Mouse (Mus musculus) forebrain, embryonic 15.5 days (tissue): ENCODE measurements around the gene Peak1. TPM values are rescaled to one million over a fixed set of nuclear protein-coding genes. Genes with fewer than 3 reads are reported as not detected.
A peak's percentile ranks its signal among the peaks of the same experiment; 100 is the strongest.

Experiments
- ATAC-seq: fragments of 200-750 bp; cut with Nextera tagmentation; replicated peaks from 2 replicates; pipeline ENCODE4 v1.8.0; 2017; ENCODE audit warnings: mild to moderate bottlenecking, moderate TSS enrichment, moderate library complexity
- H3K27ac ChIP-seq: fragments of 300-500 bp; sonication (generic); replicated peaks from 2 replicates; pipeline ENCODE4 v1.5.1; 2015; ENCODE audit warnings: mild to moderate bottlenecking, inconsistent platforms
- H3K27me3 ChIP-seq: fragments of 300-500 bp; sonication (generic); 2 replicates; pipeline ENCODE4 v1.6.1; 2015; ENCODE audit warnings: inconsistent platforms
- H3K36me3 ChIP-seq: fragments of 300-500 bp; sonication (generic); 2 replicates; pipeline ENCODE4 v1.6.1; 2015; ENCODE audit warnings: mild to moderate bottlenecking, inconsistent platforms
- H3K4me1 ChIP-seq: fragments of 300-500 bp; sonication (generic); 2 replicates; pipeline ENCODE4 v1.6.1; 2015; ENCODE audit warnings: inconsistent platforms
- H3K4me2 ChIP-seq: fragments of 300-500 bp; sonication (generic); replicated peaks from 2 replicates; pipeline ENCODE4 v1.6.1; 2015; ENCODE audit warnings: mild to moderate bottlenecking, inconsistent platforms
- H3K4me3 ChIP-seq: fragments of 300-500 bp; sonication (generic); 2 replicates; pipeline ENCODE4 v1.5.1; 2015; ENCODE audit warnings: mild to moderate bottlenecking, inconsistent platforms
- H3K9ac ChIP-seq: fragments of 300-500 bp; sonication (generic); replicated peaks from 2 replicates; pipeline ENCODE4 v1.6.1; 2015; ENCODE audit warnings: mild to moderate bottlenecking, inconsistent platforms
- H3K9me3 ChIP-seq: fragments of 300-500 bp; sonication (generic); 2 replicates; pipeline ENCODE4 v1.6.1; 2016; ENCODE audit warnings: inconsistent platforms
- WGBS: fragments of 180-500 bp; shearing (Covaris S2); methylation state at CpG from one replicate; pipeline ENCODE4 v1.1.7; 2015; ENCODE audit warnings: mixed read lengths; 5-methylcytosine and 5-hydroxymethylcytosine counted together
- polyA plus RNA-seq: library from polyadenylated mRNA; unstranded; fragments of >200 nt; fragmentation: Nextera tagmentation; extraction: Ambion mirVana; gene quantifications from 2 replicates; pipeline ENCODE4 v1.2.1, GENCODE M21; 2015

Gene Peak1
- polyA plus RNA-seq, 1 experiment from 2014 or later: 4.6 TPM

DNA sequence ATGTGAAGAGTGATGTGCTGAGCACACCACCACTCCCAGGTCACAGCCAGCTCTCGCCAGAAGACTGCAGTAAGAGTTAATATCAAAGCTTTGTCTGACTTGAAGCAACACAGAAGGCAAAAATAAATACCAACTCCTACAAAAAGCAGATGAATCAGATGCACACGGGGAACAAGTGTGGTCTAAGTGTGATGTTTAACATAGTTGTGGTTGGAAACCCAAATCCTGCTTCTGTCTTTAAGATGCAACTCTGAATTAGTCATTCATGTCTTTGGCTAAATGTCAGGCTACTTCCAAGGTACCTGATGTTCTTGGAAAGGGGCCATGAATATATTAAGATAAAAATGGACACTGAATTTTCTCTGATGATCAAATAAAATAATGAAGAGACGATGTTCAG is 144.3 kb downstream of the Peak1 start:
- Histone ChIP-seq H3K9me3 (no peaks in the 10 kb centered on the region), H3K4me3 (no peak overlapping the region), H3K27ac (no peak overlapping the region), H3K4me1 (peaks cover 7% of the 10 kb centered on the region; the same call in 1 of the 2 replicates), H3K9ac (no peak overlapping the region), H3K4me2 (no peak overlapping the region), H3K27me3 (no peaks in the 10 kb centered on the region), H3K36me3 (no peaks in the 10 kb centered on the region)
- ATAC-seq: no peak
- 93% methylated on average over 3 of the region's 3 CpGs for WGBS

DNA sequence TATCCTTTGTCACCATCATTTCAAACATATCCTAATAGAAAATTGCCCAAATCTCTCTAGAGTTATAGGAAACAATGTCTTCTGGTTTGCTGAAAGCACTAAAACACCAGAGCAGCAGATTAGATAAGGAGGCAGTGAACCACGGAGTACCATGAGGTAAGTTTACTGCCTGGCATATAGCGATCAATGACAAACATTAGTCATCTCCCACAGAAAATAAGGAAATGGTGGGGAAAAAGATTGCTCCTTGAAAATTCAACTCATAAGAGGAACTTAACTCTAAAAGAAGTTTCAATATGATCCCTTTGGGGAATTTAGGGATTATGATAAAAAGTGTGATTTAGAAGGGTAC is 145.6 kb downstream of the Peak1 start:
- no peak overlapping the region for H3K27ac ChIP-seq

GRCm38 (mm10) chr9:56271326-56272246 is 146.3 kb downstream of the Peak1 start:
- H3K4me3 ChIP-seq: no peak overlapping the region
- no peaks in the 10 kb centered on the region for H3K27me3 ChIP-seq
- no peaks in the 10 kb centered on the region for H3K9me3 ChIP-seq
- H3K27ac ChIP-seq: peak overlapping the region; percentile 31
- ATAC-seq: peak; percentile 74
- 50% methylated on average over 21 of the region's 21 CpGs for WGBS
- no peaks in the 10 kb centered on the region for H3K36me3 ChIP-seq
- peak overlapping the region; percentile 23 for H3K4me2 ChIP-seq
- H3K9ac ChIP-seq: 0 out of 2 replicates have a peak overlapping the region, but pooled peaks have one; percentile 5
- peaks cover 7% of the 10 kb centered on the region; the same call in 1 of the 2 replicates for H3K4me1 ChIP-seq

More for the DNA sequence above, 145.6 kb downstream of the Peak1 start:
- Histone ChIP-seq H3K9me3 (no peaks in the 10 kb centered on the region), H3K9ac (no peak overlapping the region), H3K4me3 (no peak overlapping the region), H3K4me1 (peaks cover 7% of the 10 kb centered on the region; the same call in 1 of the 2 replicates), H3K4me2 (no peak overlapping the region), H3K27me3 (no peaks in the 10 kb centered on the region), H3K36me3 (no peaks in the 10 kb centered on the region)
- no peak for ATAC-seq
- 91% methylated on average over 2 of the region's 2 CpGs for WGBS

DNA sequence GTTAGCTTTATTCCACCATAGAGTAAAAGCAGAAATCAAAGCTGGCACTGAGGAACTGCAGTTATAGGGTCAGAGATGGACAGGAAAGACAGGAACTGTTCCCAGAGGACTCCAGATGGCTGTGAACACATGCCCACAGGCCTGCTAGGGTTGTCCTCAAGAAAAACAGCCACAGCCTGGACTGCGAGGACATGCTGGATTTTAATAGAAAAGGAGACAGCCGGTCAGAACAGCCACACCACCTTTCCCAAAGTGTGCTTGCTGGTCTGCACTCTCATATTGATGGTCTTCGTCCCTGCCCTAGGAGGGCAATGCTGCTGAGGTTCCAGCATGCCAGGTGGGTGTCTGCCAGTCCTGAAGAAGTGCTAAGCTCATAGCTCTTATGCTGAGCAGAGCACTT is 148.8 kb downstream of the Peak1 start:
- Histone ChIP-seq H3K4me2 (no peak overlapping the region), H3K36me3 (no peaks in the 10 kb centered on the region), H3K27me3 (no peaks in the 10 kb centered on the region), H3K4me3 (no peak overlapping the region), H3K4me1 (peaks cover 10% of the 10 kb centered on the region), H3K27ac (no peak overlapping the region), H3K9me3 (no peaks in the 10 kb centered on the region), H3K9ac (no peak overlapping the region)
- ATAC-seq: no peak
- WGBS: 84% methylated on average over 3 of the region's 3 CpGs

DNA sequence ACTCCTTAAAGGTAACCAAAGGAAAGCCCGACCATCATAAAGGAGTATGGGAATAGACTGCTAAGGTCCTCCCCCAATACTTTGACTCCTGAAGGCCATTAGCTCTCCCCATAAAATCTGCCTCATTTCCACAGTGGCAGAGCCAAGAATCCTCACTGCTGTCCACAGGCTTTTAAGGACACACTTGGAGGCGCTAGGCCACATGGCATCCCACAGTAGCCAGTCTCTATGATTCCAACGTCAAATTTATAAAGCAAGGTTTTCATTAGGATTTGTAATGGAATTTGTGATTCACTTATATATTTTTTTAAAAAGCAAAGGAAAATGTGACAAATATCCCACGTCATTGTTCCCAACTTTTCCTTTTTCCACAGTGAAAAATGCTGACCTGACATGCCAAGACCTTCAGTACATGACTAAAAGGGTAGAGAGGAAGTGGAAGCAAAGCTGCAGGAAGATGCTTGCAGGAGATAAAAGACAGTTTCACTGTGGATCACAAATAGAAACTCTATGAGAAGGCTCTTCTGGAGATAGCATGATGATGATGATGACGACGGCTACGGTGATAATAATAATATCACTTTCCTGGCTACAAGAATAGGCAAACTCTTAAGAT is 151.6 kb downstream of the Peak1 start:
- WGBS: 86% methylated on average over 7 of the region's 7 CpGs
- Histone ChIP-seq H3K27me3 (no peaks in the 10 kb centered on the region), H3K9me3 (no peaks in the 10 kb centered on the region), H3K27ac (no peak overlapping the region), H3K36me3 (no peaks in the 10 kb centered on the region), H3K4me1 (peaks cover 7% of the 10 kb centered on the region), H3K4me3 (no peak overlapping the region), H3K4me2 (no peak overlapping the region), H3K9ac (no peak overlapping the region)
- ATAC-seq: no peak

DNA sequence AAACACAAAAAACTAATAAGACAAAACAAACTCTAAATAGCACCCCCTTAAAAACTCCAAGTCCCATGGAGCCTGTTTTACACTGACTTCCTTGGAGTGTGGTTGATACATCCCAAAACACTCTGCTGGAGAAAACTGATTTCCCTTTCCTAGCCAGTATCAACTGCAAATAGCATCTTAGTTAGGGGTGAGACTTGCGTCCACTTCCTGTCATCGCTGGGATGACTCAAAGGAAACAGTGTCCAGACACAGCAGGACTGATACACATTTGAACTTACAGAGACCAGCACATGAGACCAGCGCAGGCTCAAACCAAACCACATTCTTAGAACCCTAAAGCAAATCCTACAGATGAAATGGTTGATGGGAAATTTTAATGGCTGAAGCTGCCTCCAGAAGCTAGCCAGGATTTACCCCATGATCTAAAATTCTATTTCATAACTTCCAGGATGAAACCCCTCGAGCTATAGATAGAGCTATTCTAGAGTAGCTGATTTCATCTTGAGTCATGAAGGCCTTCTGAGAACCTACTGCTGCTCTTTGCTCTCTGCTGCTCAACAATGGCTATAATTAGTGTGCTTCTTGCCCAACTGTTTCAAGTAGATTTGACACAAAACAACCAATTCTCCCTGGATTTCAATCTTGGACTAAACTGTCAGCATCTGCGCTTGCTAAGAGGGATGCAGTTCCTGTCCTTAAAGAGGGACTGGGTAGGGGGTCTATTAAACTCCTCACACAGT is 152.2 kb downstream of the Peak1 start:
- no peak overlapping the region for H3K4me3 ChIP-seq
- no peaks in the 10 kb centered on the region for H3K27me3 ChIP-seq
- no peak overlapping the region for H3K27ac ChIP-seq
- no peaks in the 10 kb centered on the region for H3K36me3 ChIP-seq
- H3K4me2 ChIP-seq: no peak overlapping the region
- H3K4me1 ChIP-seq: peaks cover 3% of the 10 kb centered on the region; the same call in 1 of the 2 replicates
- WGBS: 88% methylated on average over 5 of the region's 5 CpGs
- ATAC-seq: no peak
- no peaks in the 10 kb centered on the region for H3K9me3 ChIP-seq
- no peak overlapping the region for H3K9ac ChIP-seq

DNA sequence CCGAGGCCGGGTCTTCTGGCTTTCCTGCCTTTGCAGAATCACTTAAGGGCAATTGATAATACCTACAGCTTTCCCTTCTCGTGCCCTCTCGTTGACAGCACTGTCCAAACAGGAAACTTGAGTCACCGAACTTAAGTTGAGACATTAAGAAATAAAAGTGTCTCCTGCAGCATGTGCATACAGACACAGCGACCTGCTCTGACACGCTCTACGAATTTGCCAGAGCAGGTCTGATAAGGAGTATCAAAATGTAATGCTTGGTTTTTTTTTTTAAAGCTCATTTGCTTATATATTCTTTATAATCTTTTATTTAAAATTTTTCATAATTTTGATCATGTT is 152.9 kb downstream of the Peak1 start:
- no peak for ATAC-seq
- Histone ChIP-seq H3K4me3 (no peak overlapping the region), H3K27ac (no peak overlapping the region), H3K27me3 (no peaks in the 10 kb centered on the region), H3K9ac (no peak overlapping the region), H3K36me3 (no peaks in the 10 kb centered on the region), H3K4me1 (peaks cover 3% of the 10 kb centered on the region; the same call in 1 of the 2 replicates), H3K4me2 (no peak overlapping the region), H3K9me3 (peaks cover 5% of the 10 kb centered on the region)
- 76% methylated on average over 8 of the region's 8 CpGs for WGBS

- Histone ChIP-seq H3K9me3 (peaks cover 5% of the 10 kb centered on the region), H3K27me3 (no peaks in the 10 kb centered on the region), H3K4me1 (peaks cover 3% of the 10 kb centered on the region; the same call in 1 of the 2 replicates), H3K36me3 (no peaks in the 10 kb centered on the region), H3K27ac (no peak overlapping the region), H3K4me3 (no peak overlapping the region), H3K9ac (no peak overlapping the region), H3K4me2 (no peak overlapping the region)
- 67% methylated on average over 7 of the region's 7 CpGs for WGBS
- ATAC-seq: 0 out of 2 replicates have a peak, but pooled peaks have one; percentile 29
Observed at GRCm38 (mm10) chr9:56264308-56265021, 153.4 kb downstream of the Peak1 start.

GRCm38 (mm10) chr9:56263055-56263454 is 154.8 kb downstream of the Peak1 start:
- H3K9ac ChIP-seq: no peak overlapping the region
- no peak overlapping the region for H3K27ac ChIP-seq
- H3K36me3 ChIP-seq: no peaks in the 10 kb centered on the region
- ATAC-seq: no peak
- no peaks in the 10 kb centered on the region for H3K27me3 ChIP-seq
- H3K4me3 ChIP-seq: no peak overlapping the region
- no peak overlapping the region for H3K4me2 ChIP-seq
- peaks cover 5% of the 10 kb centered on the region for H3K9me3 ChIP-seq
- 85% methylated on average over 1 of the region's 1 CpGs for WGBS
- H3K4me1 ChIP-seq: peaks cover 3% of the 10 kb centered on the region; the same call in 1 of the 2 replicates

DNA sequence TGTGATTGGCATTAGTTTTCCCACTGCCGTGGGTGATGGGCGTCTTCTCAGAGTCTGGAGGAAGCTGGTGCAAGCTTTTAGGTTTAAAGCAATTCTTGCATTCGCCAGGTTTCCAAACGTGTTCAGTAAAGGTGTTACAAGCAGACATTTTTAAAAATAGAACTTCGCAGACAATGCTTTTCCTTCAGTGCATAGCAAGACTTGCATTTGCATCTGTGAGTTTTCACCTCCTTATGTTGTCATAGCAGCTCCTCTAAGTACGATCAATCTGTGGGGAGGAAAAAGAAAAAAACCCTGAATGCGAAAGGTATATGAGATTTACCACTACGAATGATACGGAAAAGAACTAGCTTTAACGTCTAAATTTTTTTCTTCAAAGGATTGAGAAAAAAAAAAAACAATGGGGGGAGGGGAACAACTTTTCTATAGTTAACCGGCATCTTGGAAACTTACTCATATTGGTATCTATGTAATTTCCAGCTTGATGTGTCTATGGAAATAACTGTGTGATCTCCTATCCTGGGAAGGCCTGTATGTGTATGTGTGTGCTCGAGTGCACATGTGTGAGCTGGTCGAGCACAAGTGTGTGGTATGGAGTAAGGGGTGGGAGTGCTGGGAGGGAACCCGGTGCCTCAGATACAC is 157.3 kb downstream of the Peak1 start:
- Histone ChIP-seq H3K9me3 (peaks cover 5% of the 10 kb centered on the region), H3K4me2 (no peak overlapping the region), H3K4me1 (peaks cover 3% of the 10 kb centered on the region; the same call in 1 of the 2 replicates), H3K27ac (no peak overlapping the region), H3K27me3 (no peaks in the 10 kb centered on the region), H3K36me3 (no peaks in the 10 kb centered on the region), H3K9ac (no peak overlapping the region), H3K4me3 (no peak overlapping the region)
- no peak for ATAC-seq
- 85% methylated on average over 14 of the region's 14 CpGs for whole genome bisulfite sequencing

- no peak for ATAC-seq
- no peak overlapping the region for H3K4me2 ChIP-seq
- no peaks in the 10 kb centered on the region for H3K36me3 ChIP-seq
- peaks cover 2% of the 10 kb centered on the region; the same call in 1 of the 2 replicates for H3K4me1 ChIP-seq
- peaks cover 5% of the 10 kb centered on the region for H3K9me3 ChIP-seq
- H3K27ac ChIP-seq: no peak overlapping the region
- WGBS: 78% methylated on average over 22 of the region's 22 CpGs
- H3K4me3 ChIP-seq: no peak overlapping the region
- no peaks in the 10 kb centered on the region for H3K27me3 ChIP-seq
- no peak overlapping the region for H3K9ac ChIP-seq
Observed at GRCm38 (mm10) chr9:56259790-56260494, 157.9 kb downstream of the Peak1 start.
